Mouse (Mus musculus) spleen, postnatal 0 days (tissue): Measurements from ENCODE around the gene Cyp2d12. TPM values are rescaled to one million over a fixed set of nuclear protein-coding genes. Genes with fewer than 3 reads are reported as not detected.

ENCODE experiments used
- polyA plus RNA-seq: library from polyadenylated mRNA; unstranded; fragments of >200 nt; fragmentation: Nextera tagmentation; extraction: Ambion mirVana; gene quantifications from 2 replicates; pipeline ENCODE4 v1.2.1, GENCODE M21; 2015

The Cyp2d12 gene
- not detected in 2 replicates for polyA plus RNA-seq

DNA sequence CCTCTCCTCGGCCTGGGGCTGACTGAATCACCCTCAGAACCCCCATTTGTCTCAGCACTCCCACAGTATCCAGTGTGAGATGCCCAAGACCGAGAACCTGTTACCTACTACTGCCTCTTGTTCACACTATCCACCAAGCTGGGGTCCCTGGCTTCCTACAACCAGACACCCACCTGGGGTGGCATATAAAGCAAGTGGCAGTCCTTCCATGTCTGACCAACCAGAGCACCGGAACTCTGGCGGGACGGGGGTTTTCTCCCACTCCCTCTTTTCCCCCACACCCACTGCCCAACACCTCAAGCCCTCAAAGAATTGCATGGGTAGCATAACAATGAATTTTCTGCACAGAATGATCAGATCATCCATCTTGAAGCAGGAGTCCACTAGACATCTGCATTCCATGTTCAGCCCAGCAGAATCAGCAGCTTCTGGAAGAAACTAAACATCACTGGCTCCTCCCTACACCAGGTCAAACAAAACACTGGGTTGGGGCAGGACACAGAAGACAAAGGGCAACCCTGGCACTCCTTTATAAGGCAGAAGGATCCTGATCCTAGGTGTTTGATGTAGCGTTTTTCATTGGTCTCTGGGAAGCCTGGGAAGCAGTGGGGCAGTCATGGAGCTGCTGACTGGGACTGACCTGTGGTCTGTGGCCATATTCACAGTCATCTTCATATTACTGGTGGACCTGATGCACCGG is at the start of gene Cyp2d12:
TSS of gene Cyp2d12 (plus strand) at position 542 of the 700 bp plus-strand sequence.

Other genes starting within 250 kb of the Cyp2d12 start
- gene Naga, start 216.1 kb upstream of the Cyp2d12 start, polyA plus RNA-seq: 34.6 and 38.5 TPM in 2 replicates
- gene Pheta2, start 216.1 kb upstream of the Cyp2d12 start, polyA plus RNA-seq: 44.6 and 47.0 TPM in 2 replicates
- 179 and 183 TPM in 2 replicates for gene Smdt1, start 216.1 kb upstream of the Cyp2d12 start, polyA plus RNA-seq
- 316 and 318 TPM in 2 replicates for gene Ndufa6, start 200.8 kb upstream of the Cyp2d12 start, polyA plus RNA-seq
- 2.9 and 5.0 TPM in 2 replicates for gene Cyp2d22, start 174.8 kb upstream of the Cyp2d12 start, polyA plus RNA-seq
- not detected in 2 replicates for gene Cyp2d11, start 161.1 kb upstream of the Cyp2d12 start, polyA plus RNA-seq
- gene Cyp2d10, start 147.9 kb upstream of the Cyp2d12 start, polyA plus RNA-seq: 0.16 and 0.40 TPM in 2 replicates
- 0.43 TPM in 1 of 2 replicates, not detected in the other for gene Cyp2d9, start 121.6 kb upstream of the Cyp2d12 start, polyA plus RNA-seq
- gene Cyp2d34, start 65.9 kb downstream of the Cyp2d12 start, polyA plus RNA-seq: not detected in 2 replicates
- gene Cyp2d40, start 209.1 kb downstream of the Cyp2d12 start, polyA plus RNA-seq: not detected in 2 replicates
- 0.23 TPM in 1 of 2 replicates, not detected in the other for gene Cyp2d26, start 239.2 kb downstream of the Cyp2d12 start, polyA plus RNA-seq